Mouse (Mus musculus) C2C12 (cell line): Measurements from ENCODE around the gene Sdc3.

Experiments used
- CTCF ChIP-seq: IDR thresholded peaks from one replicate; pipeline ENCODE4 v1.5.1; 2011; ENCODE audit not compliant: control insufficient read depth, insufficient read depth, insufficient read length
- MAX ChIP-seq: IDR thresholded peaks from one replicate; pipeline ENCODE4 v1.6.1; 2011; ENCODE audit warnings: mild to moderate bottlenecking, control low read depth
- MYOD1 ChIP-seq: IDR thresholded peaks from one replicate; pipeline ENCODE4 v1.6.1; 2011; ENCODE audit warnings: low read depth; ENCODE audit not compliant: control insufficient read depth, insufficient read length
- USF1 ChIP-seq: IDR thresholded peaks from one replicate; pipeline ENCODE4 v1.6.1; 2011; ENCODE audit warnings: low read depth, mild to moderate bottlenecking, control low read depth, moderate library complexity

DNA sequence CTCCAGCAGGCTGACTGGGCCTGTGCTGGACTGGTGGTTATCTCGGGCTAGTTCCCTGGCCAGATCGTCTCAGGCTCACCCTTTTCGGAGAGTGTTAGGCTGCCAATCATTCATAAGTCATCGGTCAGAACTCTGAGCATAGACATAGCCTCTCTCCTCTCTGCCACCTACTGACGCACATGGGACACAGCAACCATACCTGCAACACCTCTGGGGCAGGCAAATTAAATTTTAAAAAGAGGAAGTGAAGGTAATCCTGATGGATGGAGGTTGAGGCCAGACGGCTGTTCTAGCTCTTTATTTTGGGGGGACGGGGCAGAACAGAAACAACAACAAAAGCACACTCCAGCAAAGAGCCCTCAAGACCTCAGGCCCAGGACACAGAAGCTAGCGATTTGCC lies 65.3 kb downstream of the Sdc3 start:
- no peak for TF ChIP-seq CTCF
- no peak for TF ChIP-seq MYOD1
- no peak for TF ChIP-seq MAX
- TF ChIP-seq USF1: no peak
